Mouse (Mus musculus) inflammation-experienced regulatory T-cells, adult 16 weeks (primary cell): Measurements from ENCODE around the gene Vash1. TPM values are rescaled to one million over a fixed set of nuclear protein-coding genes. Genes with fewer than 3 reads are reported as not detected.

ENCODE experiments used
- polyA plus RNA-seq: library from polyadenylated mRNA; unstranded; fragments of 100-300 nt; shearing (Covaris generic); gene quantifications from one replicate; pipeline ENCODE4 v1.2.1, GENCODE M21; 2017

The Vash1 gene
- not detected for polyA plus RNA-seq

DNA sequence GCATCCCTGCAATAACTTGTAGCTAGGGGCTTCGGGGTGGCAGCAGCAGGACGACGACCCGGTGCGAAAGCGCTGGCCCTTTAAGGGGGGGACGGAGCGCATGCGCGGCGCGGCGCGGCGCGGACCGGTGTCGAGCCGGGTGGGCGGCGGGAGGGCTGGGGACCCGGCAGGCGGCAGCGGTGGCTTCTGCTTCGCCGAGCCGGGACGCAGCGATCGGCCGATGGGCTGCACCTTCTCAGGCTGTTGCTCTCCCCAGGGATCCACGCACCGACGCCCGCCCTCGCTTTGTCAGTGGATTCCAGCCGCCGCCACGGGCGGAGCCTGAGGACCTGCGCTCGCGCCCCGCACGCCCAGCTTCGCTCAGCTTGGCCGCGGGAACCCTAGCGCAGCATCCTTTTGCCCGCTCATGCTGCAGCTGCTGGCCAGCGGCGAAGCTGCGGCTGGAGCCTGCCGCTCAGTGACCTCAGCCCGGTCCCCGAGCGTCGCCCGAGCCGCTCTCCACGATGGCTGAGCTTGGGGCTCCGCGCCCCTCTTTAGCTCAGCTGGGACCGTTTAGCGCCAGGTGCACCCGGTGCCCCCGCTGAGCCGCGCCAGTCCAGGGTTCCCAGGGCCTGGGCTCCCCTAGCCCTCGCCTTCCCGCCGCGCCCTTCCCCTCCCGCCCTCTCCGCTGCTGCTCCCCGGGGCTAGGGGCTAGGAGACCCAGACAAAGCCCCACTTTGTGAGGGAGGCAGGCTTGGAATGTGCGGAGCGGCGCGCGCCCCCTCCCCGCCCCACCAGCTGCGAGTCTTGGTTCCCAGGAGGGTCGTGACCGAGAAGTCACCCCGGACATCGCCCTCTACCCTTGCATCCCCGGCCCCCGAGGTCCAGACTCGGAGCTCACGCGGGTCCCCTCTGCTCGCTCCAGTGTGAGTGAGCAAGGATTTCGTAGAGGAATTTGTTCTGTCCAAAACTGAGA, at the start of gene Vash1:
TSS of gene Vash1 (plus strand) at position 110 of the 955 bp plus-strand sequence.

DNA sequence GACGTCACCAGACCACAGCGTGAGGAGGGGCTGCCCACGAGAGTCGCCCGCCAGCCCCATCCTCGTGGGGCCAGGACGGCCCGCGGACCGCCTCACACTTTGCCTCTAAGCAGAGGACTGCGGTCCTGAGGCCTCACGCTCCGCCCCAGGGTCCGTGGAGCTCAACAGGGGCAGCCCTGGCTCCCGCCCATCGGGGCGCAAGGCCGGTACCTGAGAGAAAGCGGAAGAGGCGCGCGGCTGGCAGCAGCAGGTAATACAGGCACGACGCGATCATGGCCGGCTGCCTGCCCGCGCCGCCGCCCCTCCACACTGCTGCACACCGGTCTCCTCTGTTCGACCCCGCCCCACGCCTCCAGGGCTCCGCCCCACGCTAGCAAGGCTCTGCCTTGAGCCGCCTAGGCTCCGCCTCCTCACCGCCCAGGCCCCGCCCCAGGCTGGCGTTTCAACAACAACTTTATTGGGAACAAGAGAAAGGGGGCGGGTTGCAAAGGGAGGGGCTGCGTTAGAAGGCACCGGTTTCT, 47.7 kb downstream of the Vash1 start, which contains the start of gene Angel1:
TSS of gene Angel1 (minus strand) at position 341 of the 521 bp plus-strand sequence.

DNA sequence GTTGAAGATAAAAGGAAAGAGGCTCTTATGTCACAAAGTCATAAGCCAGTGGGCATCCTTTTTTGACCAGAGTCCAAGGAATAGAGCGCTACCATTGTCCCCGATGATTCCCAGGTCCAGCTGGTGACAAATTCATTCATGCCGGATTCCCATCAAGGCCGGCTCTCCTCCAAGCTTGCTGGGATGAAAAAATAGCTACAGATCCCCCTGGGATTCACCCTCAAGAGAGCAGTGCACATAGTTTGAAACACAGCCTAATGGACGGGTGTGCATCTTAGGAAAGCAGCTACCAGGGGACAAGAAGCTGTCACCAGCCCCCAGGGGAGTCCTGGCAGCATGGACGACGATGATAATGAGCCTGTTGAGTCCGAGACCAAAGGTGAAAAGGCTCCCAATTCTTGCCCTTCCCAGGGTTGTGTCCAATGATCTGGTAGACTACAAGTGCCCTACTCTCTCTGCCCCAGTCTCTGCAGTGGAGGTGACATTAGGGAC, 55.9 kb downstream of the Vash1 start, which contains the start of gene Lrrc74a:
TSS of gene Lrrc74a (plus strand) at position 51 of the 492 bp plus-strand sequence.

Other genes with a start within 250 kb of the Vash1 start
- 21.2 TPM for gene Angel1, start 47.8 kb downstream of the Vash1 start, polyA plus RNA-seq
- not detected for gene Lrrc74a, start 55.7 kb downstream of the Vash1 start, polyA plus RNA-seq
- gene Irf2bpl, start 206.1 kb downstream of the Vash1 start, polyA plus RNA-seq: 61.7 TPM